Mouse (Mus musculus) brain, embryonic 14.5 days (tissue): ENCODE results near the gene Vps11. TPM values are rescaled to one million over a fixed set of nuclear protein-coding genes. Genes with fewer than 3 reads are reported as not detected.
A peak's percentile ranks its signal among the peaks of the same experiment; 100 is the strongest.
"Not testable (repeated sequence)": the region's sequence is repeated elsewhere in the genome, so short reads cannot be mapped to it uniquely, and the experiment has no call there.

Experiments
- DNase-seq: peaks from one replicate; pipeline ENCODE4 v3.0.0-alpha.2; 2011; ENCODE audit warnings: low read depth
- CTCF ChIP-seq: fragments of 200-500 bp; IDR thresholded peaks from 2 replicates; pipeline ENCODE4 v1.5.1; 2012; ENCODE audit warnings: inconsistent platforms, mild to moderate bottlenecking, moderate library complexity, borderline replicate concordance; ENCODE audit not compliant: insufficient read depth, insufficient read length; ENCODE audit errors: extremely low read depth
- POLR2A ChIP-seq: fragments of 200-500 bp; IDR thresholded peaks from 2 replicates; pipeline ENCODE4 v1.6.1; 2012; ENCODE audit warnings: mild to moderate bottlenecking, inconsistent platforms, borderline replicate concordance; ENCODE audit not compliant: poor library complexity, insufficient read depth, insufficient read length, severe bottlenecking; ENCODE audit errors: extremely low read depth
- polyA plus RNA-seq: library from polyadenylated mRNA; depleted of rRNA; stranded (reverse); fragments of >200 nt; gene quantifications from 2 replicates; pipeline ENCODE4 v1.2.3, GENCODE M21; 2012; rRNA removed

Gene Vps11
- 33.7 and 40.9 TPM in 2 replicates for polyA plus RNA-seq

- TF ChIP-seq POLR2A: peak; percentile 70; the same call in 1 of the 2 replicates
- TF ChIP-seq CTCF: no peak
- DNase-seq: peak; percentile 99
Observed at GRCm38 (mm10) chr9:44361190-44361917, at the start of gene Vps11. Vps11 (minus strand) TSS chr9:44361670.

GRCm38 (mm10) chr9:44410647-44411336 is 49.3 kb upstream of the Vps11 start:
- TF ChIP-seq POLR2A (no peak), CTCF (no peak)
- DNase-seq: no peak

GRCm38 (mm10) chr9:44408693-44409092 is 47.2 kb upstream of the Vps11 start:
- DNase-seq: not testable (repeated sequence)

- no peak for DNase-seq
- TF ChIP-seq POLR2A: no peak
- no peak for TF ChIP-seq CTCF
Observed at GRCm38 (mm10) chr9:44407752-44408097, 46.3 kb upstream of the Vps11 start.

GRCm38 (mm10) chr9:44406906-44407751 is 45.7 kb upstream of the Vps11 start, which contains the start of the genes Rps25 and Trappc4:
Rps25 (plus strand) TSS chr9:44407139.
Trappc4 (minus strand) TSS chr9:44407600.
- DNase-seq: peak; percentile 99
- TF ChIP-seq CTCF (no peak), POLR2A (peak; percentile 40; the same call in 1 of the 2 replicates)

GRCm38 (mm10) chr9:44405011-44405410 is 43.5 kb upstream of the Vps11 start:
- no peak for DNase-seq
- no peak for TF ChIP-seq POLR2A
- TF ChIP-seq CTCF: no peak

GRCm38 (mm10) chr9:44401081-44401480 is 39.6 kb upstream of the Vps11 start:
- DNase-seq: no peak
- TF ChIP-seq POLR2A: no peak
- no peak for TF ChIP-seq CTCF

GRCm38 (mm10) chr9:44399795-44400114 is 38.3 kb upstream of the Vps11 start:
- DNase-seq: no peak
- TF ChIP-seq CTCF (no peak), POLR2A (no peak)

- no peak for DNase-seq
- no peak for TF ChIP-seq CTCF
- no peak for TF ChIP-seq POLR2A
Observed at GRCm38 (mm10) chr9:44399114-44399794, 37.8 kb upstream of the Vps11 start.

- no peak for TF ChIP-seq POLR2A
- no peak for DNase-seq
Observed at GRCm38 (mm10) chr9:44398551-44398950, 37.1 kb upstream of the Vps11 start.

- peak; percentile 36 for DNase-seq
- no peak for TF ChIP-seq CTCF
- no peak for TF ChIP-seq POLR2A
Observed at GRCm38 (mm10) chr9:44398087-44398486, 36.6 kb upstream of the Vps11 start.
